Mouse (Mus musculus) heart, adult 2 months (tissue): ENCODE measurements around the gene Flot2.

ENCODE experiments used
- CTCF ChIP-seq: fragments of 200-600 bp; IDR thresholded peaks from 2 replicates; pipeline ENCODE4 v1.8.1; 2022; ENCODE audit warnings: antibody characterized with exemption, mild to moderate bottlenecking, moderate library complexity
- EP300 ChIP-seq: fragments of 200-500 bp; IDR thresholded peaks from 2 replicates; pipeline ENCODE4 v1.6.1; 2011; ENCODE audit warnings: low read depth, low read length, control low read depth; ENCODE audit not compliant: insufficient read depth
- POLR2A ChIP-seq: fragments of 200-500 bp; IDR thresholded peaks from 2 replicates; pipeline ENCODE4 v1.6.1; 2011; ENCODE audit warnings: mild to moderate bottlenecking, low read depth, low read length, control low read depth; ENCODE audit not compliant: insufficient read depth

DNA sequence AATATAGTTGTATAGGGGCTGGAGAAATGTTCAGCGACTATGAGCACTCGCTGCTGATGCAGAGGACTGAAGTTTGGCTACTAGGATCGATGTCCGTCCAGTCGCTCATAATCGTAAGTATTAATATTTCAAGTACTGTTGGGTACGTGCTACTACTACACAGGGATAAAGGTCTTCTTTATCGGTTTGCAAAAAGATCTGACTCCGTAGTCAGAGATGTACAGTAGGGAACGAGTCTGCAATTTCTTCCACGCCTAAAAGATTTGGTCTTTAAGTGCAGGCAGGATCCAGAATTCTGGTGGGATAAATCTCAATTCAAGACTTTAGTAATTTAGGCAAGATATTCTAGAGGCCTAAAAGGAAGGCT is 56.4 kb downstream of the Flot2 start:
- TF ChIP-seq POLR2A (no peak), CTCF (no peak), EP300 (no peak)
